Mouse (Mus musculus) hindbrain, embryonic 16.5 days (tissue): ENCODE data around the gene Ttll12. TPM values are rescaled to one million over a fixed set of nuclear protein-coding genes. Genes with fewer than 3 reads are reported as not detected.

Source experiments
- ATAC-seq: fragments of 200-750 bp; cut with Nextera tagmentation; 2 replicates; pipeline ENCODE4 v1.8.0; 2017; ENCODE audit warnings: moderate TSS enrichment, moderate library complexity
- H3K27ac ChIP-seq: fragments of 300-500 bp; sonication (generic); 2 replicates; pipeline ENCODE4 v1.5.1; 2014; ENCODE audit warnings: low read depth, mild to moderate bottlenecking, control low read depth, low read length, moderate library complexity
- H3K27me3 ChIP-seq: fragments of 300-500 bp; sonication (generic); replicated peaks from 2 replicates; pipeline ENCODE4 v1.6.1; 2014; ENCODE audit warnings: low read length; ENCODE audit not compliant: control insufficient read depth, insufficient read depth
- H3K36me3 ChIP-seq: fragments of 300-500 bp; sonication (generic); 2 replicates; pipeline ENCODE4 v1.6.1; 2014; ENCODE audit warnings: mild to moderate bottlenecking, low read length, moderate library complexity, mixed read lengths; ENCODE audit not compliant: control insufficient read depth, insufficient read depth
- H3K4me1 ChIP-seq: fragments of 300-500 bp; sonication (generic); 2 replicates; pipeline ENCODE4 v1.6.1; 2014; ENCODE audit warnings: low read depth, low read length; ENCODE audit not compliant: control insufficient read depth, insufficient read depth
- H3K4me2 ChIP-seq: fragments of 300-500 bp; sonication (generic); 2 replicates; pipeline ENCODE4 v1.6.1; 2014; ENCODE audit warnings: mild to moderate bottlenecking, low read length, control low read depth, moderate library complexity
- H3K4me3 ChIP-seq: fragments of 300-500 bp; sonication (generic); 2 replicates; pipeline ENCODE4 v1.5.1; 2014; ENCODE audit warnings: mild to moderate bottlenecking, low read length, control low read depth, moderate library complexity
- H3K9ac ChIP-seq: fragments of 300-500 bp; sonication (generic); 2 replicates; pipeline ENCODE4 v1.6.1; 2014; ENCODE audit warnings: low read depth, mild to moderate bottlenecking, control low read depth, low read length, moderate library complexity
- H3K9me3 ChIP-seq: fragments of 300-500 bp; sonication (generic); 2 replicates; pipeline ENCODE4 v1.6.1; 2014; ENCODE audit warnings: mild to moderate bottlenecking, low read length, moderate library complexity; ENCODE audit not compliant: control insufficient read depth
- WGBS: fragments of 180-500 bp; shearing (Covaris S2); extraction: QIAGEN DNeasy Blood & Tissue Kit; methylation state at CpG from one replicate; pipeline ENCODE4 v1.1.7; 2014; 5-methylcytosine and 5-hydroxymethylcytosine counted together
- polyA plus RNA-seq: library from polyadenylated mRNA; unstranded; fragments of >200 nt; fragmentation: Nextera tagmentation; extraction: Ambion mirVana; gene quantifications from 2 replicates; pipeline ENCODE4 v1.2.1, GENCODE M21; 2015

Gene Ttll12
- polyA plus RNA-seq, 1 experiment from 2014 or later = 42.6 TPM

- H3K27ac ChIP-seq = no peak overlapping the region
- peak overlapping the region; percentile 47 for H3K4me3 ChIP-seq
- 2% methylated on average over 26 of the region's 26 CpGs for WGBS
- H3K9ac ChIP-seq = peak overlapping the region; percentile 47
- no peaks in the 10 kb centered on the region for H3K9me3 ChIP-seq
- peaks cover 22% of the 10 kb centered on the region for H3K27me3 ChIP-seq
- peak overlapping the region; percentile 90 for H3K4me2 ChIP-seq
- no peaks in the 10 kb centered on the region for H3K36me3 ChIP-seq
- no peak for ATAC-seq
- peaks cover 16% of the 10 kb centered on the region for H3K4me1 ChIP-seq
These were observed 67.9 kb downstream of the Ttll12 start for GRCm38 (mm10) chr15:83527092-83527437.

- Histone ChIP-seq H3K9me3 (no peaks in the 10 kb centered on the region), H3K4me3 (peak within 1 kb of the TSS; percentile 47), H3K4me2 (peak within 1 kb of the TSS; percentile 90), H3K36me3 (no peaks in the 10 kb centered on the region), H3K27me3 (peaks cover 22% of the 10 kb centered on the region), H3K4me1 (peaks cover 16% of the 10 kb centered on the region), H3K27ac (no peak within 1 kb of the TSS), H3K9ac (peak within 1 kb of the TSS; percentile 47)
- under 1% methylated on average over 41 of the region's 45 CpGs for WGBS
- ATAC-seq = 0 out of 2 replicates have a peak, but pooled peaks have one; percentile 60
These were observed 68.4 kb downstream of the Ttll12 start, which contains the start of gene Bik for GRCm38 (mm10) chr15:83526424-83527091. Gene Bik, plus strand, starts transcription at chr15:83526862.

Other genes with a start within 250 kb of the Ttll12 start
- 39.4 and 43.3 TPM in 2 replicates for gene Arfgap3, start 244.9 kb downstream of the Ttll12 start, polyA plus RNA-seq
- gene Pacsin2, start 130.6 kb downstream of the Ttll12 start, polyA plus RNA-seq = 26.9 and 32.1 TPM in 2 replicates
- 119 and 127 TPM in 2 replicates for gene Ttll1, start 84.3 kb downstream of the Ttll12 start, polyA plus RNA-seq
- gene Bik, start 68.3 kb downstream of the Ttll12 start, polyA plus RNA-seq = 0.29 and 0.65 TPM in 2 replicates
- gene Tspo, start 31.6 kb downstream of the Ttll12 start, polyA plus RNA-seq = 11.5 and 12.7 TPM in 2 replicates
- 29.4 and 32.7 TPM in 2 replicates for gene Mcat, start 31.4 kb downstream of the Ttll12 start, polyA plus RNA-seq
- gene Scube1, start 129.9 kb upstream of the Ttll12 start, polyA plus RNA-seq = 5.8 and 9.2 TPM in 2 replicates
- gene Mpped1, start 184.3 kb upstream of the Ttll12 start, polyA plus RNA-seq = 18.9 and 30.0 TPM in 2 replicates